Mouse (Mus musculus) CD4-positive, CD25-positive, alpha-beta regulatory T cell, adult 4 months (primary cell): ENCODE measurements around the gene Daam1. TPM values are rescaled to one million over a fixed set of nuclear protein-coding genes. Genes with fewer than 3 reads are reported as not detected.

ENCODE experiments used
- ATAC-seq: one replicate; pipeline ENCODE4 v1.8.0; 2017
- polyA plus RNA-seq, 2 experiments: library from polyadenylated mRNA; unstranded; fragments of 100-300 nt; shearing (Covaris generic); gene quantifications; one replicate each; pipeline ENCODE4 v1.2.1; 2017

Daam1 gene
- polyA plus RNA-seq, 2 experiments from 2014 or later = 1.8 to 3.0 TPM

DNA sequence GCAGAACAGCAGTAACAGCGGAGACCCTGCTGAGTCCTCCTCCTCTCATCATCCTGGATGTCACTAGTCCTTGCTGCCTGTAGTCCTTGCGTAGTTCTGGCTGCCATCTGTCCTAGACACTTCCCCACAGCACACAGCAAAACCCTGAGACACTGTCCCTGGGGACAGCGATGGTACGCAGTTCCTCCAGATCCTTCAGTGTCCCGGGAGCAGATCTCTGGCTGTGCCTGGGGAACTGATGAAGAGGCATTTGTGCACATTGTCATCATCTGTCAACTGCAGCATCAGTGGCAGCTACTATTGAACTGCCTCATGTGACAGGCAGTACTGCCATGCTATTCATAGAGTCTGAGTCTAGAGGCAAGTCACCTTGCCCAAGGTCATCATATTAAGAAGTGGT is 107.6 kb downstream of the Daam1 start:
- ATAC-seq = no peak

DNA sequence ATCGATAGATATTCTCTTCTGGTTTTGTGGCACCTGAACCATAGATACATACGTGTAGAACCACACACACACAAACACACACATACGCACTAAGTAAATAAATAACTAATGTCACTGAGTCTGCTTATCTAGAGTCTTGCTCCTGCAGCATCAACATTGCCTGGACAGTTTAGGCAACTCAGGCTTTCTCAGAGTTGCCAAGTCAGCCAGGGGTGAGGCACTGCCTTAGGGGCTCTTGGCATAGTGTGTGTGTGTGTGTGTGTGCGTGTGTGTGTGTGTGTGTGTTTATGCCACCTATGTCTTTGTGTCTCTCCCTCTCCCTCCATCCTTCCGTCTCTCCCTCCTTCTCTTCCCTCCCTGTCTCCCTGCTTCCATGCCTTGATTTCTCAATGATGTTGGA is 110.4 kb downstream of the Daam1 start:
- no peak for ATAC-seq

DNA sequence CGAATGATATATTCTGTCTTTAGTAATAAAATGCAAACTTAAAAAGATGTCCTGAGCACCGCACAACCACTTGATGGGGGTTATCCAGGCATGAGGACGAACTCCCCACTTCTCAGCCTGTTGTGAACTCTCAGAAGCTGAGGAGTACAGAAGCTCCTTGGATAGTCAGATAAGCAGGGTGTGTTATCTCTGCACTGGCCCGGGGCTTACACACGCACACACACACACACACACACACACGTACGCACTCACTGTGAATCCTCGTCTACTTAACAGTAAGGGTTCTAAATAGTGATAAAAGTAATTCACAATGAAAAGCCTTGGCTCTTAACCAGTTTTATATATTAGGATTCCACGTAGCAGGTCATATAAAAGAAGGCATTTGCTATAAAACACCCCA is 112.2 kb downstream of the Daam1 start:
- ATAC-seq = no peak

DNA sequence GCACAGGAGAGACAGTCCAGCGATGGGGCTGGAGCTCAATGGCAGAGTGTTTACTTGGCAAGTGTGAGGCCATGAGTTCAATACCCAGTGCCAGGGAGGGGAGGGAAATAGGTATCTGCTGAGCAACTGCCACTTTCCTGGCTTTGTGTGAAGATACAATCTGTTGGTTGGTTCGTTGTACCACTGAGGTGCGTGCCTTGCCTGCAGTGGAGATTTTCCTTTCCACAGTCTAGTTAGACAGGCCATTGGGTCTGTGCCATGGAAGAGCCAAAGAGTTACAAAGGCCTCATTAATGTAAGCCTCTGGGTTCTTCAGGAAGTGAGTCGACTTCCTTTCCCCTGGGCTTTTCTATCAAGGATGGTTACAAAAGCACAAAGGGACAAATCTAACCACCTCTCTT is 112.8 kb downstream of the Daam1 start:
- ATAC-seq = no peak

DNA sequence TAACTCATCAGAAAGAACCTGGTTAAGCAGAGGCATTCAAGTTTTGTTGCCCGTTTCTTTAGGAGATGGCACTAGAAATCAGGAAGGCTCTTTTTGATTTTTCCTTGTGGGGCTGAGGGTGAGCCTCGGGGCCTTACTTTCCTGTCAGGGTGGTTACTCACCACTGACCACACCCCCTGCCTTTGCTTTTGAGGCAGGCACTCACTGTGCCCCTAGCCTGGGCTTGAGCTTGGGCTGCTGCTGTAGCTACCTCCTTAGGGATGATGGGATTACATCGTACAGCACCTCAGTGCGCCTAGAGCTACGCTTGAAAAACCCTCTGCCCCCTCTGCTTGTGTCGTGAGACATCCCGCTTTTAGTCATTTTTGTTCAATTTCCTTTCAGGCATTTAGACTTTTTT is 115.0 kb downstream of the Daam1 start:
- ATAC-seq = no peak

DNA sequence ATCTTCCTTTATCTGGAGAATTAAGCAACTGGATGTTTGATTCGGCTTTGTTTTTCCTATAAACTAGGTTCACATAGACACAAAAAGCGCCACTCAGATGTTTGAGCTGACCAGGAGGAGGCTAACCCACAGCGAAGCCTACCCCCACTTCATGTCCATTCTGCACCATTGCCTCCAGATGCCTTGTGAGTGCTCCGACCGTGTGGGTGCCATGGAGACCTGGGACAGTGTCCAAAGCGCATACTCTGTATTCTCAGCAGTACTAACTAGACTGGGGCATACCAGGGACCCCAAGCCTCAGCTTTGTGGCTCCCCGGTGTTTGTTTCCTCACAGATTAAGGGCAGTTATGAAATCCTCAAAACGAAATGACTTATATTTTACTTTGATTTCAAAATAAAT is 115.6 kb downstream of the Daam1 start:
- ATAC-seq = no peak

DNA sequence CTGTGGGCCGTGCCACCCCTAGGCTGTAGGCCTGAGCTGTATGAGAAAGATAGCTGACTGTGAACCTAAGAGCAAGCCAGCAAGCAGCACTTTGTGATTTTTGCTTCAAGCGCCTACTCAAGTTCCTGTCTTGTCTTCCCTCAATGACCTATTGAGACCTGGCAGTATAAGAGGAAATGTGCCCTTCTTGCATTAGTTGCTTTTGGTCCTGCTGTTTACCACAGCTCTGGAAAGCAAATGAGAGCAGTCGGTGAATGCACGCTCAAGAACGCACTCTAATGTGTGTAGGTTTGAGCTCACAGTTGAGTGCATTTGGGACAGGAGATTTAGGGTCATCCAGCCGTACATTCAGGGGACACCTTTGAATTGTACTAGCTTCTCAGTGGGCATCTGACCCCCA is 118.1 kb downstream of the Daam1 start:
- ATAC-seq = no peak

DNA sequence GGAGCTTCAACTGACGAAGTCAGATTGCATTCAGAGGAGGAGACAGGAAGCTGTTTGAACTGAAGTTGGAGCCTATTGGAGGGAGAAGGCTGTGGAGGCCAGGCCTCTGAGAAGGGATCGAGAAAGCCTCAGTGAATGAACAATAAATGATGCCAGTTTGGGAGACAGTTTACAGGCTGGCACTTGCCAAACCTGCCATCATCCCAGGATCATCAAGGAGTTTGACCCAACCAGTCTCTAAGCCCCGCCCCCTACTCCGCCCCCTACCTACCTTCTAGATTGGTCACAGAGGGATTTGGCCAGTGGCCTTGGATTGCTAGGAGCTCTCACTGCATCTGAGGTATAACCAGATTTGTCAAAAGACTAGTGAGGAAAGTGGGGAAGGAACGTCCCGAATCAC is 118.7 kb downstream of the Daam1 start:
- no peak for ATAC-seq

DNA sequence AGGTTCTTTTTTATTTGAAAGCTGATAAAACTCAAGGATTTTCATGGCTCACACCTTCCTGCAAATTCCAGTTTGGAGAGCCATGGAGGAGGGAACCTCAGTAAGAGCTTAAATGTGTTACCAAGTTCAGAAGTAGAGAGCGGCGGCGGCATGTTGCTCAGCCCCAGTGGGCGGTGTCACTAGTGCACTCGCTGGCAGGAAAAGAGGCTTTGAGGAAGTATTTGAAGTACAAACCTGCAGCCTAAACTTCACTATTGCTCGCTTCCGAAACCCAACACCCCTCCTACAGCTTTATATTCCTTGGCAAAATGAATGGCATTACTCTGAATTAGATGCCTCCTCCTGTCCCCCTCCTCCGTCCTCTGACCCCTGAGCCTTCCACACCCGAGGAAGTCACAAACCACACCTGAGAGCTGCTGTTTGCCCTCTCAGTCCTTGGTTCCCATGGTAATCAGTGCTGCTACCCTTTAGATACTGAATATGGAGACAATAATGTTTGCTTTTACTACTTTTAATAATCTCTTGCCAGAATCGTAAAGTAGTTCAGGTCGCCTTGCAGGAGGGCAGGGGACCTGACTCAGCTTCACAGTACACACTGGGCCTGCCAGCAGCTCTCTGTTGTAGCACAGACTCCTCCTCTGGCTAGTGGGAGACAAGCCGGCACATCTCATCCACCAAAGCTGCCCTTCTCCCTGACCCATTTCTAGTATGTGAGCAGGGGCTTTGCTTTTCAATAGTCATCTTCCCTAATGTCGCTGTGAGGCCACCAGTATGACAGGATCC is 119.4 kb downstream of the Daam1 start:
- ATAC-seq = peak; percentile 78

DNA sequence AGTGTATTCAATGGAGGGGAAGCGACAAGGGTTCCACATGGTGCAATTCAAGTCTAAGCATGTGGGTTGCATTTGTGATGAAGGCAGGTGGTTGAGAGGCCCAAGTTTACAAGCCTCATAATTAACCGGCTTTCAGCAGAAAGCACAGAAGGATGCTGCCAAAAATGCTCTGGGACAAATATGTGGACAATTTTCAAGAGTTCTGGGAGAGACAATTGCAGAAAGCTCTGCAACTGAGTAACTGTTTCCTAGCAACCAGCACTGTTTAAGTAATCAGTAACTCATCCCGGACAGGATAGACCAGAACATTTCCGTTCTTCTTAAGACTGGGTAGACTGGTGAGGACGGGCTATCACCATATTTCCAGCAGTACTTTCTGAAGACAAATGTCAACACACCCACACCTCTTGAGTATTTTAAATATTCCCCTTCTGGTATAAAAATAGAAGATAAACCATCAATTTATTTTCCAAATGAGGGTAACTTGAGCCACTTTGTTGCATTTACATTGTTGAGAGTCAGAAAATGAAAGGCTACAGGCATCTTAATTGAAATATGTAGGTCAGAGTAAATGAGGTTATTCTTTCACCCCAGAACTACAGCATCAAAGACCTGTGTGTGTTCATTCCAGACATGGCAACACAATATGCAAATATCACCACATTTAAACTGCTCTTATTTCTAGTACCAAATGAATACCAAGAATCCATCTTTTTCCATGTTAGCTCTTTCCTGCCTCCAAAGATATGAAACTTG is 123.5 kb downstream of the Daam1 start:
- ATAC-seq = peak; percentile 56

DNA sequence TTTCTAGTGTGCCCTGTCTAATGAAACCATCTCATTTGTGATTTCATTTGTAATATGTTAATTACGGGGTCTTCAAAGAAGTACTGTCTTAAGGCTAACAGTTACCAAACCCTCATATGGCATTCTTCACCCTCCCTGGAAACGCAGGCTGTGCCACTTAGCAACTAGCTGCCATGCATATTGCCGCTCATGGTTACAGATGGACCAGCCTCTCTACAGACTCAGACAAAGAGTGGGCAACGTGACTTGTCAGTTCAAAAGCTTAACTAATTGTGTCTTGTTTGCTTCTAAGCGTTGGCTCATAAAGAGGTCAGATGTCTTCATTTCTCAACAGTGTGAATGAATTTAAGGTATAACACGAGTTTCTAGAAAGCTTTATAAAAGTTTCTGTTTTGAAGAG is 126.1 kb downstream of the Daam1 start:
- ATAC-seq = no peak

DNA sequence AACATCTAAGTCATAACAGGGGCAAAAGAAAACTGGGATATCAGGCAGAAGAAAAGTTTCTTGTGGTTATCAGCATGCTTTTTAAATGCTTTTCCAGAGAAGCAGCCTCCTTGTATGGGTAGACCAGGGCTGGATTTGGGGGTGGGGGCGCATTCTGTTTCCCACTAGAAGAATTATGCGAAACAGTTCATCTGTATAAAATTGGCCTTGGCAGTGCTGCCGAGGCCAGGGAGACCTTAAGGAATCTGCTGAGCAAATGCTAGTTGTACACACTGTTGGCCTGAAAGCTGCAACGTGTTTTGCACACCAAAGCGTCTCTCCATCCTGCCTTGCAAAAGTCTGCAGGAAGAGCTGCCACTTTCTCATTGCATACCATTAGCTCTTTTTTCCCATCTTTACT is 126.6 kb downstream of the Daam1 start:
- no peak for ATAC-seq

DNA sequence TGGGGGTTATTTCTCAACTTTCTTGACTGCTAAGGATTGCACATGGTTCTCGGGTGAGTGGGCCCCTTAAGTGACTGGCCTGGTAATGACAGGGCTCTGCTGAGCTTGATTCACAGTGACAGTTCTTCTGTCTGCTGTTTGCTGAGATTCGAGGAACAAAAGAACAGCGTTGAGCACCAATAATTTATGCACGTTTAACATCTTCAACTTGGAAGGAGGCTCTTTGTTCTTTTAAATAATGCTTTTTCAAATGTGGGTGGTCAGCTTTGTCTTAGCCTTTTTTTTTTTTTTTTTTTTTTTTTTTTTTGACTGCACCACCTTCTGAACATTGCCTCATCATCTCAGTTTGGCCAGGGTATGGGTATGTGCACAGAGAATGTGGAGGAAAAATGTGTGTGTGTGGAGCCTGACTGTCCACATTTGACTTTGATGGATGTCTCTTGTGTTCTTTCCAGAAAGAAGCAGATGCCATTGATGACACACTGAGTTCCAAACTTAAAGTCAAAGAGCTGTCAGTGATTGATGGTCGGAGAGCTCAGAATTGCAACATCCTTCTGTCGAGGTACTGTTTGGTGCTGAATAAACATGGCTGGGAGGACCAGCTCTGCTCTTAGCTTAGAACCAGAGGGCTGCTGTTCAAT is 128.6 kb downstream of the Daam1 start:
- ATAC-seq = no peak

DNA sequence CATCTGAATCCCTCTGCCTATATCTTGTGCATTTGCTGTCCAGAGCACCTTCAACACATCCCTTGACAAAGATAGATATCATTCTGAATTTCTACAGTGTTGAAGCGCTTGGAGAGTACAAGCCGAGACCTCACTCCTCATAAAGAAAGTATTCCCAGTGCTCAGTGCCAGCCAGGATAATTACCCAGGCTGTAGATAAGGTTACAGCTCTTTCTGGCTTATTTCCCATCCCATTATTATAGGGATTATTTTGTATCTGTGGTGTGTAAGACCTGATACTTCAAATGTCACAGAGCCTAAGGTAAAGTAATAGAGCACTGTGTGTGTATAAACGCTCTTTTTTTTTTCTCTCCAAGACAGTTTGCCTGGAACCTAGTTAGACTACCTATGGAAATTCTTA is 130.8 kb downstream of the Daam1 start:
- ATAC-seq = no peak

DNA sequence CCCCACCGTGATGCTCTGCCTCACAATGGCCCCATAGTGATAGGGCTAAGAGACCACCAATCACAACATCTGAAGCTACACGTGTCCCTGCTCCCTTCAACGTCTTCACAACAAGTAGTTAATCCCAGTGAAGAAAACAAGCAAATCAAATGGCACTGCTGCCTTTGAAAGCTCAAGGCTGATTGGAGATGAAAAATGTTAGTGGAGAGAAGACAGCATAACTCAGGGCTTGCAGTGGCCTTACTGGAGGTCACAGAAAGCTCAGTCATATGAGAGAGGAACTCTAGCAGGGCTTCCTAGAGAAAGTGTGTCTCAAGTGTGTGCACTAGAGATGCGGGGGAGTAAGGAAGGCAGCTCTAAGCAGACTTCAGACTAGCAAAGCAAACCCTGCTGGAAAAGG is 131.7 kb downstream of the Daam1 start:
- ATAC-seq = no peak

DNA sequence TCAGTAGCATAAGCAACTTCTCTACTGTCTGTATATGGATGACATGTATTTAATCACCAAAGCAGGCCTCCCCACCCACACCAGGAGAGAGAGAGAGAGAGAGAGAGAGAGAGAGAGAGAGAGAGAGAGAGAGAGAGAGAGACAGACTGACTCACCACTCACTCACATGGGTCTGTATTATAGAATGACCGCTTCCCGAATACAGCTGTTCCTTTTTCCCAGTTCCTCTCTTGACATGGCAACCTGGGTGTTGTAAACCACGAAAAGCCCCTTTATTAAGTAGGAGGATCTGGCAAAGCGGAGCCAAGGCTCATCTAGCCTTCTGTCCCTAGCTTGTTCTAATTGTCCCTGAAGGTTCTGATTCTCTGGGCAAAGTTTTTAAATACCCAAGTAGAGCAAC is 137.7 kb downstream of the Daam1 start:
- no peak for ATAC-seq

DNA sequence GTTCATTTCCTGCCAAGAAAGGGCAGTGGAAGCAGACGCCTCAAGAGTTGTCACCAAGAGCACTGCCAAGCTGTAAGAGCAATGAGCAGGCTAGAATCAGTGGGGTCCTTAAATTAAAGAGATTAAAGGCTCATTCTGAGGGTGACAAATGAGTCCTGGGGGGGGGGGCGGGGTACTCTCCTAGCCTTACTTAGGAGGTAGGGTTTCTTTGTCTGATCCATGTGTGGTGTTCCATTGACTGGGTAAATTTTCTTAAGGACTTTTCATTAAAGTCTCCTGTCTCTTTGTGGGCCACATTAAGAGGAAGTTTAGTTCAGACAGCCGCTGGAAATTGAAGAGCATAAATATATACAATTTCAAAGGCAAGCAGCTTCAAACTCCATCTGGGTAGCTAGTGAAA is 138.1 kb downstream of the Daam1 start:
- no peak for ATAC-seq

DNA sequence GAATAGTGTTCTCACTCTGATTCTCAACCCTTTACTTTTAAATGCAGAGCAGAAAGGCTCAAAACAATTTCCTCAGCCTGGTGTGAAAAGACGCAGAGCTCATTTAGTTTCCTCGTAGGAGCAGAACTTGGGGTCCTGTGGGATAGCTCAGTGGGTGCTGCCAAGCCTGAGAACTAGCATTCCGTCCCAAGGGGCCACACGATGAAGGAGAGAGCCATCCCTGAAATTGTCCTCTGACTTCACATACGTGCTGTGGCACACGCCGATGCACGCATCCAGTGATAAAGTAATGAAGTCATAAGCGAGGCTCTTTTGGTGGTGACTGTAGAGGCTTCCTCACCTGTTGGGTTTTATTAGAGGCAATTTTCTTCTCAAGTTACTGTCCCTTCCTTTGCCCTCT is 138.6 kb downstream of the Daam1 start:
- ATAC-seq = no peak

DNA sequence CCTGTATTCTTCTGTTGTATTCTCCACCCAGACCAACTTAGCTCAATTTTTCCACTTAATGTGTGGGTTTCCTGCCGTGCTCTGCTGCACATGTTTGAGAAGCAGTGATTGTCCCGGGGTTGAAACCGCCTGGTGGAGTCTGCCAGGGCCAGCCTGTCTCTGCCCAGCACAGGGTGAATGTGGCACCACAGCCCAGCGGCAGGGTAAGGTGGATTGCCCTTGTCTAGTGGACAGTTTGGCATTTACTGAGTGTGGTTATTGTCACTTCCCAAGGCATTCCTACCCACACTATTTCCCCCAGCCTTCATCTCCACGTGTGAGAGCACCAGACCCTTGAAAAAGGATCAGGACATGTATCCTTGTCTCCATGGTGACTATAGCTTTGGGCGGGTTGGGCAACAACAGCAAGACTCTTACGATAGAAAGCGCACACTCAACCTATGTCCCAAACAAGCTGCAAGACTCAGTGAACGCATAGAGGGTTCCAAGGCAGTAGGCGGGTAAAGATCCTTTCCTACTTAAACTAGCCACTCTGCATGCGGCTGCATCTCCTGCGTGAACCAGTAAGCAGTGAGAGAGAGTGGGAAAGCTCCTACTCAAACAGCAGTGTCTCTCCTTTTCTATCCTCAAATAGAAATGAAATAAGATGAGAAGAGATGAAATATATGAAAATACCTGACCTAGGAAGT is 139.2 kb downstream of the Daam1 start:
- no peak for ATAC-seq

DNA sequence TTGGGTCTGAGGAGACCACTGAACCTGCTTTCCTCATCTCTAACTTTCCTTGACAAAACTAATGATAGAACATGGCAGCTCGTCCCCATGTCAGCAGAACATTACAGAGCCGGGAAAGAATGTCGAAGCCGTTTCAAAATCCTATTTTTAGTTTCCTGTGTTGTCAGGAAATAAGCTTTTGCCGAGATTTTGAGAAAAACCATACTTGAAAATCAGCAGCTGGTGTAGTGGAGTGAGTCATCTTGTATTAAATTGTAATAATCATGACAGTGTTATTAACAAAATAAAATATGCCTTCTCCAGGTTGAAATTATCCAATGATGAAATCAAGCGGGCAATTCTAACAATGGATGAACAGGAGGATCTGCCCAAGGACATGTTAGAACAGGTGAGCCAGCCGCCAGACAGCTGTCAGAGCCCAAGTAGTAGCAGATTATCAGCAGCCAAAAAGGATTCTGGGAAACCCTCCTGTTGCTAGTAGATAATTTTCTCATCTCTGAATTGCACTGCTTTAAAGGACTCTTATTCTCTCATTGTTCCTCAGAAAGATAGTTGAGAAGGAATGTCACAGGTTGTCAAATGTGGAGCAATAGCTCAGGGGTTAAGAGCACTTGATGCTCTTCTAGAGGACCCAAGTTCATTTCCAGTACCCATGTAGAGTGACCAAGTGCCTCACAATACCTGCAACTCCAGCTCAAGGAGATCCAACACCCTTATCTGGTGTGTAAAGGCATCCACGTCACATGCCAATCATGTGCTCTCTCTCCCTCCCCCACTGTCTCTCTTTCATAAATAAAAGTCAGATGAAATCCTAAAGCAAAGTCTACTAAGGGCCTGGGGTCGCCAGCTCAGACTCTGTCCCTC is 140.1 kb downstream of the Daam1 start:
- ATAC-seq = no peak

DNA sequence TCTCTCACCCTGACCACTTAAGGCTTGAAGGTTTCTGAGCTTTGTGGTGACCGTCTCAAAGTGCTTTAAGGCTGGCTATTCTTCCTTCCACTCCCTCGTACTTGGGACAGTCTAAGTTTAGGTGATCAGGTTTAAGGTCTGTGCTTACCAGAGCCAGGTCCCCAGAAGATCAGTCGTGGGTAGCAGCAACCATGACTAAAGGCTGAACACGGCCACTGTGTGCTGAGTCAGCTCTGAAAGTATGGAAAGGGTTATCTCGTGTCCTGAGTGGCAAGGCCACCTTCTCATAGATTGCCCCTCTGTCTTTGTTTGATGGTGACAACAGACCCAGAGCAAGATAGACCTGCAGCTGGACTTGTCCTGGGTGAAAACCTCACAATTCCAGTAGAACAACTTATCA is 141.2 kb downstream of the Daam1 start:
- ATAC-seq = no peak

DNA sequence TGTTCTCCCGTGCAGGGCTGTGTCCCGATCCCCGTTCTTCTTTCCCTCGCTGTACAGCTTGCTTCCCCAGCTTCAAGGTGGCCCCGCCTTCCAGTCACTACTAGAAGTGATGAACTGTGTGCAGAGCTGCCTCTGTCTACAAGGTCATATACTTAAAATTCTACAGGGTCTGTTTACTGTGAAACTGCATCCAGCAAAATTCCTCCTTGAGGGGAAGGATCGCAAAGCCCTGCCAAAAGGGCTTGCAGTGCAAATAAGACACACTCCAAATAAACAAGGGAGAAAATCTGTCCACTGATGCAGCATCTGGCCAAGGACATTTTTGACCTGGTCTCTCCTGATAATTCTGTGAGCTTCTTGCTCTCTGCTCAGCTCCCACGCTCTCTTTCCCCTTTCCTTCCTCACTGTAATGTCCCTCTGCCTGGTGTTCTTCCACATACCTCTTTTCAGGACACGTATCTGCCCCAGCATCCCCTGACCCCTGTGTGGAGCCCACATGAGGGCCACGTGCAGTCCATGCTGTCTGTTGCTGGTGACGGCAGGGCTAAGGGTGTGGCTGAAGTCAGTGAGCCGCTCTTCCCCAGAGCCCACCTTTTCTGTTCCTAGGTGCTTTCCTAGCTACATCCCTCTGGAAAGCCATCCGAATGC is 141.9 kb downstream of the Daam1 start:
- ATAC-seq = no peak
